Comparison of ENCODE assay signal across 9 mouse cellular contexts in genomic region chr9:33000691-33001164, GRCm38 (mm10).
DNase-seq lines count a peak whose midpoint lies in the region; ATAC-seq lines count a peak whose summit lies in the region.
"Had no signal": no experiment of that assay in that cellular context is flagged by ENCODE, and none has a peak within 500 bp of the region (broad histone marks: within the 10 kb centered on the region; RNA-seq: fewer than 3 reads in every experiment).

No protein-coding gene starts in this region.

- 0 out of 2 replicates have a peak, but pooled peaks cover 3% of the 10 kb centered on the region for H3K9me3 ChIP-seq in midbrain, embryonic 15.5 days
- H3K9me3 ChIP-seq: liver, embryonic 15.5 days had no signal

- no peak overlapping the region for H3K27ac ChIP-seq in midbrain, embryonic 15.5 days
- H3K27ac ChIP-seq: liver, embryonic 15.5 days had no signal

- 55% methylated on average over 7 of the region's 7 CpGs for WGBS in midbrain, embryonic 15.5 days

- no peak overlapping the region for H3K4me3 ChIP-seq in midbrain, embryonic 15.5 days
- H3K4me3 ChIP-seq: liver, embryonic 15.5 days had no signal

- peak; percentile 34; the same call in 1 of the 2 replicates for ATAC-seq in megakaryocyte-erythroid progenitor cell, adult 5-6 weeks (replicated peaks; ENCODE audit: low FRiP score, low TSS enrichment, poor library complexity, severe bottlenecking)
- ATAC-seq in midbrain, embryonic 15.5 days (replicated peaks), result no peak

- no peak overlapping the region for H3K4me2 ChIP-seq in midbrain, embryonic 15.5 days
- H3K4me2 ChIP-seq: liver, embryonic 15.5 days had no signal

- peak; percentile 11 for DNase-seq in kidney, adult 18-20 months
- no peak for DNase-seq in kidney, adult 8-10 months
- DNase-seq in gastrocnemius, adult 18-20 months (ENCODE audit: low spot score), result peak; percentile 9
- DNase-seq in heart, postnatal 36 days, result peak; percentile 32 to 61
- DNase-seq in B cell, adult 2 months, result no peak
- DNase-seq in adipocyte (ENCODE audit: low spot score), result no peak

- no peaks in the 10 kb centered on the region for H3K36me3 ChIP-seq in midbrain, embryonic 15.5 days (replicated peaks)
- H3K36me3 ChIP-seq: liver, embryonic 15.5 days had no signal

- no peak overlapping the region for H3K9ac ChIP-seq in midbrain, embryonic 15.5 days
- H3K9ac ChIP-seq: liver, embryonic 15.5 days had no signal

- H3K4me1 ChIP-seq in midbrain, embryonic 15.5 days, result no peaks in the 10 kb centered on the region
- H3K4me1 ChIP-seq: liver, embryonic 15.5 days had no signal

- intact Hi-C loops in heart, postnatal 36 days (cut with DNase I), result no loop called here

- H3K27me3 ChIP-seq in midbrain, embryonic 15.5 days (replicated peaks), result no peaks in the 10 kb centered on the region
- H3K27me3 ChIP-seq: liver, embryonic 15.5 days had no signal

Comparison
In these comparisons a context has a peak if more than half of its experiments do, and no peak if none do; other contexts are left out.
1. DNase-seq: peak in kidney, adult 18-20 months (single experiment), gastrocnemius, adult 18-20 months (single experiment) and heart, postnatal 36 days (2 of 2); none in kidney, adult 8-10 months (0 of 2), B cell, adult 2 months (0 of 2) and adipocyte (single experiment).